Mouse (Mus musculus) CD8-positive naive resting alpha-beta T cell, adult 57 days (primary cell): Measurements from ENCODE around the gene Krt77. TPM values are rescaled to one million over a fixed set of nuclear protein-coding genes. Genes with fewer than 3 reads are reported as not detected.

Experiments
- total RNA-seq: library from RNA; stranded (reverse); gene quantifications from one replicate; pipeline ENCODE4 v1.2.4, GENCODE M21; 2023

The Krt77 gene
- total RNA-seq = not detected

DNA sequence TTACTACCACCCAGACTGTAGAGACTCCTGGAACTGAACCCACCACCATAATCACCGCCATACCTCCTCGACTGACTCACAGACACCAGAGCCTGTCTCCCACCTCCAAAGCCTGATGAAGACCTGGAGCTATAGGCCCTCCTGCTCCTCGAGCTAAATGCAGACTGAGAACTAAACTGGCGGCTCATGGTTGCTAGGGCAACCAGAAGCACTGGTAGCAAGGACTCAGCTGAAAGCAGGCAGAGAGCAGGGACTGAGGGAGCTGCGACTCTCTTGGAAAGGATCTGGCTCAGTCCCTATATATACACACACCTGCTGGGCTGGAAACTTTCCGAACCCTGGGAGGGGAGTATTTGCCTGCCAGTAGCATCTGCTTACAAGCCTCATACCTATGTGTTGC is at the start of gene Krt77:
Krt77 (minus strand) TSS at position 275 of the 400 bp plus-strand sequence.

DNA sequence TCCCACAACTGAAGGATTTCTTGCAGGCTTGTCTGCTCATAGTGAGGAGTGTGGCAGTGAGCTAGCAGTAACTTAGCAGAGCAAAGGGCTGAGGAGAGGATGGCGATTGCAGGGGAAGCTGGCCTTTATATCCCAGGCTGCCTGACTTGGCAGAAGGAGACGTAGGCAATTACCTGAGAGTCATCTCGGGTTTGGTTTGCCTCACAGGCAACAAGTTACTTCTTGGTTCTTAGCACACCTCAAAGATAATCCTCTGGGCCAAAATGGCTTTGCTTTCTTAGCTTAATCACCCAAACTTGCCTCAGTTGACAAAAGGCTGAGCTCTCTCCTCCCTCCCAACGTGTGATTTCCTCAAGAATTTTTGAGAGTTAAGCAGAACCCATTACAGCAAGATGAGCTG is 23.3 kb upstream of the Krt77 start, which contains the start of gene Krt76:
Krt76 (minus strand) TSS at position 101 of the 400 bp plus-strand sequence.

DNA sequence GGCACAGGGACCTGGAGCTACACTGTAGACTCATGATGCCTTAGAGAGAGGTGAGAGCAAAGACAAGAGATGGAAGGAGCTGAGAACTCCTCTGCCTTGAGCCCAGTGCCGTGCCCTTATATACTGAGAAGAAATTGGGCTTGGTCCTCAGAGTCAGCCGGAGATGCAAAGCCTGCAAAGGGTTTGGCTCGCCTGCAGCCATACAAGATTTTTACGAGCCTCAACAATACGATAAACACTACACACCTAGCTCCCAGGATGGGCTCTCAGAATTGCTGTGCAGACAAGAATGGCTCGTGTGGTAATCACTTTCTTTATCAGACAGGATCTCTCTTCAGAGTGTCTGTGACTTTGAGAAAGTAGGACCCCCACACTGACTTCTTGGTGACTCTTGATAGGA is 18.8 kb downstream of the Krt77 start, which contains the start of gene Krt1:
Krt1 (minus strand) TSS at position 101 of the 400 bp plus-strand sequence.

DNA sequence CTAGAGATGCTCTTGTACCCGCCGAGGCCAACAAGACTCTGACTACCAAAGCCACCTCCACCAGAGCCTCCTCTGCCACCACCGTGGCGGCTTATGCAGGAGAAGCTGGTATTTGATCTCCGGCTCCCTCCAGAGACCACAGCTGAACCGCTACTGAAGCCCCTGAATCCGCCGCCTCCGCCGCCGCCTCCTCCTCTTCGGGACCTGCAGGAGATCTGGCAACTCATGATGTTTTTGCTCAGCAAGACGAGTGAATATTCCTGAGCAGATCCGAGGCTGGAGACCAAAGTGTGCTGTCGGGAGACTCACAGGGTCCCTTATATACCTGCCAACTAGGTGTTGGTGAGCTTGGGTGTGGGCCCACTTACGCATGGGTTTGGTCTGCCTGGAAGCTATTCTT is 51.6 kb downstream of the Krt77 start, which contains the start of gene Krt2:
Krt2 (minus strand) TSS at position 295 of the 400 bp plus-strand sequence.

Other genes with a start within 250 kb of the Krt77 start
- gene Gm5414, start 241.5 kb downstream of the Krt77 start, total RNA-seq = not detected
- not detected for gene Gm5478, start 222.3 kb downstream of the Krt77 start, total RNA-seq
- gene Krt6b, start 189.4 kb downstream of the Krt77 start, total RNA-seq = not detected
- not detected for gene Krt6a, start 175.4 kb downstream of the Krt77 start, total RNA-seq
- gene Krt5, start 156.8 kb downstream of the Krt77 start, total RNA-seq = not detected
- not detected for gene Krt71, start 126.6 kb downstream of the Krt77 start, total RNA-seq
- gene Krt72, start 83.2 kb downstream of the Krt77 start, total RNA-seq = not detected
- not detected for gene Krt73, start 67.4 kb downstream of the Krt77 start, total RNA-seq
- not detected for gene Krt2, start 51.5 kb downstream of the Krt77 start, total RNA-seq
- gene Krt1, start 18.9 kb downstream of the Krt77 start, total RNA-seq = not detected
- not detected for gene Krt76, start 23.2 kb upstream of the Krt77 start, total RNA-seq
- not detected for gene Krt4, start 55.0 kb upstream of the Krt77 start, total RNA-seq
- not detected for gene Krt79, start 70.6 kb upstream of the Krt77 start, total RNA-seq
- gene Krt78, start 84.6 kb upstream of the Krt77 start, total RNA-seq = not detected
- not detected for gene Krt8, start 134.8 kb upstream of the Krt77 start, total RNA-seq
- gene Krt18, start 158.5 kb upstream of the Krt77 start, total RNA-seq = not detected
- 270 TPM for gene Eif4b, start 204.1 kb upstream of the Krt77 start, total RNA-seq
- gene Tns2, start 230.7 kb upstream of the Krt77 start, total RNA-seq = 0.73 TPM